ENCODE assay signal across 8 mouse cellular contexts in genomic region chr13:55510332-55510667, GRCm38 (mm10). TPM values are rescaled to one million over a fixed set of nuclear protein-coding genes. Genes with fewer than 3 reads are reported as not detected.
DNase-seq lines count a peak whose midpoint lies in the region; ATAC-seq and TF ChIP-seq lines count a peak whose summit lies in the region.

No protein-coding gene starts in this region.

- H3K9ac ChIP-seq in midbrain, postnatal 0 days (replicated peaks; ENCODE audit: low read length, poor library complexity, severe bottlenecking): no peak overlapping the region
- H3K9ac ChIP-seq in forebrain, embryonic 14.5 days (ENCODE audit: low read length): peak overlapping the region; percentile 17; the same call in 1 of the 2 replicates
- no peak overlapping the region for H3K9ac ChIP-seq in liver, embryonic 13.5 days

- H3K9me3 ChIP-seq in midbrain, embryonic 10.5 days (replicated peaks): no peaks in the 10 kb centered on the region
- no peaks in the 10 kb centered on the region for H3K9me3 ChIP-seq in midbrain, postnatal 0 days (ENCODE audit: low read length)
- no peaks in the 10 kb centered on the region for H3K9me3 ChIP-seq in forebrain, embryonic 14.5 days (replicated peaks; ENCODE audit: control insufficient read depth, low read length)
- no peaks in the 10 kb centered on the region for H3K9me3 ChIP-seq in liver, embryonic 13.5 days (replicated peaks)

- no peak for DNase-seq in midbrain, embryonic 10.5 days (ENCODE audit: low spot score)
- no peak for DNase-seq in midbrain, postnatal 0 days (ENCODE audit: low spot score)
- DNase-seq in forebrain, embryonic 14.5 days (ENCODE audit: low spot score): no peak
- DNase-seq in liver, embryonic 13.5 days: no peak
- no peak for DNase-seq in ovary, adult 18-20 months (ENCODE audit: low spot score)
- DNase-seq in cerebellum, postnatal 36 days: no peak
- DNase-seq in adipocyte (ENCODE audit: low spot score): no peak
- no peak for DNase-seq in urinary bladder, postnatal 25 days (ENCODE audit: low spot score)

- H3K36me3 ChIP-seq in midbrain, embryonic 10.5 days: peaks cover 55% of the 10 kb centered on the region
- peaks cover 38% of the 10 kb centered on the region for H3K36me3 ChIP-seq in midbrain, postnatal 0 days (ENCODE audit: insufficient read depth, low read length)
- H3K36me3 ChIP-seq in forebrain, embryonic 14.5 days (ENCODE audit: control insufficient read depth, insufficient read depth, low read length): peaks cover 42% of the 10 kb centered on the region
- H3K36me3 ChIP-seq in liver, embryonic 13.5 days: peaks cover 41% of the 10 kb centered on the region

- H3K27me3 ChIP-seq in midbrain, embryonic 10.5 days (ENCODE audit: low read depth, poor library complexity, severe bottlenecking): peaks cover 16% of the 10 kb centered on the region
- H3K27me3 ChIP-seq in midbrain, postnatal 0 days (ENCODE audit: insufficient read depth, low read length): no peaks in the 10 kb centered on the region
- H3K27me3 ChIP-seq in forebrain, embryonic 14.5 days (replicated peaks; ENCODE audit: control insufficient read depth, insufficient read depth, low read length): no peaks in the 10 kb centered on the region
- H3K27me3 ChIP-seq in liver, embryonic 13.5 days: peaks cover 16% of the 10 kb centered on the region

- H3K4me3 ChIP-seq in midbrain, embryonic 10.5 days: peak overlapping the region; percentile 84
- H3K4me3 ChIP-seq in midbrain, postnatal 0 days (ENCODE audit: low read depth, low read length): no peak overlapping the region
- no peak overlapping the region for H3K4me3 ChIP-seq in forebrain, embryonic 14.5 days (ENCODE audit: low read depth, low read length)
- H3K4me3 ChIP-seq in liver, embryonic 13.5 days (replicated peaks): no peak overlapping the region

- no peak overlapping the region for H3K4me2 ChIP-seq in midbrain, postnatal 0 days (ENCODE audit: low read depth, low read length, poor library complexity, severe bottlenecking)
- peak overlapping the region; percentile 96; the same call in 1 of the 2 replicates for H3K4me2 ChIP-seq in forebrain, embryonic 14.5 days (ENCODE audit: low read length)
- peak overlapping the region; percentile 97; the same call in 1 of the 2 replicates for H3K4me2 ChIP-seq in liver, embryonic 13.5 days

- ATAC-seq in midbrain, postnatal 0 days (ENCODE audit: low FRiP score): no peak
- ATAC-seq in forebrain, embryonic 14.5 days: no peak
- ATAC-seq in liver, embryonic 13.5 days (ENCODE audit: low read depth): no peak

- peak overlapping the region; percentile 85 for H3K27ac ChIP-seq in midbrain, embryonic 10.5 days (replicated peaks)
- no peak overlapping the region; the same call in 1 of the 2 replicates for H3K27ac ChIP-seq in midbrain, postnatal 0 days (ENCODE audit: low read depth, low read length)
- peak overlapping the region; percentile 86; the same call in 1 of the 2 replicates for H3K27ac ChIP-seq in forebrain, embryonic 14.5 days (ENCODE audit: low read depth, low read length)
- H3K27ac ChIP-seq in liver, embryonic 13.5 days: peak overlapping the region; percentile 82; the same call in 1 of the 2 replicates

- no peak for TF ChIP-seq CTCF in midbrain, postnatal 0 days (IDR thresholded peaks at IDR 0.05)

- WGBS in midbrain, embryonic 10.5 days: 45% methylated on average over 3 of the region's 3 CpGs
- WGBS in midbrain, postnatal 0 days: 31% methylated on average over 3 of the region's 3 CpGs
- 11% methylated on average over 3 of the region's 3 CpGs for WGBS in forebrain, embryonic 14.5 days
- 16% methylated on average over 3 of the region's 3 CpGs for WGBS in liver, embryonic 13.5 days (ENCODE audit: insufficient replicate concordance)

- H3K4me1 ChIP-seq in midbrain, embryonic 10.5 days: peaks cover 48% of the 10 kb centered on the region
- peaks cover 19% of the 10 kb centered on the region for H3K4me1 ChIP-seq in midbrain, postnatal 0 days (ENCODE audit: insufficient read depth, low read length)
- H3K4me1 ChIP-seq in forebrain, embryonic 14.5 days (ENCODE audit: control insufficient read depth, insufficient read depth, low read length): peaks cover 25% of the 10 kb centered on the region
- H3K4me1 ChIP-seq in liver, embryonic 13.5 days (replicated peaks): peaks cover 60% of the 10 kb centered on the region

RNA-seq across cellular contexts. Expression of gene Pdlim7, which starts 3.2 kb away (rescaled TPM):
- polyA plus RNA-seq in midbrain, embryonic 10.5 days (2016; fragmentation: Nextera tagmentation; extraction: Ambion mirVana): 191 and 195 TPM in 2 replicates
- 32.3 and 41.3 TPM in 2 replicates for total RNA-seq in midbrain, postnatal 0 days (2014; rRNA removed)
- polyA plus RNA-seq in midbrain, postnatal 0 days (2015; fragmentation: Nextera tagmentation; extraction: Ambion mirVana): 153 and 171 TPM in 2 replicates
- 124 and 127 TPM in 2 replicates for polyA plus RNA-seq in forebrain, embryonic 14.5 days (2014; fragmentation: Nextera tagmentation; extraction: Ambion mirVana)
- polyA plus RNA-seq in liver, embryonic 13.5 days (2015; fragmentation: Nextera tagmentation; extraction: Ambion mirVana): 27.5 and 28.8 TPM in 2 replicates

RNA-seq across cellular contexts. Expression of gene Dok3, which starts 18.8 kb away (rescaled TPM):
- polyA plus RNA-seq in midbrain, embryonic 10.5 days (2016; fragmentation: Nextera tagmentation; extraction: Ambion mirVana): 3.1 and 3.6 TPM in 2 replicates
- 3.0 and 4.5 TPM in 2 replicates for total RNA-seq in midbrain, postnatal 0 days (2014; rRNA removed)
- polyA plus RNA-seq in midbrain, postnatal 0 days (2015; fragmentation: Nextera tagmentation; extraction: Ambion mirVana): 1.4 and 1.6 TPM in 2 replicates
- polyA plus RNA-seq in forebrain, embryonic 14.5 days (2014; fragmentation: Nextera tagmentation; extraction: Ambion mirVana): 1.4 and 2.9 TPM in 2 replicates
- 3.4 and 3.8 TPM in 2 replicates for polyA plus RNA-seq in liver, embryonic 13.5 days (2015; fragmentation: Nextera tagmentation; extraction: Ambion mirVana)

RNA-seq across cellular contexts. Expression of gene Dbn1, which starts 22.4 kb away (rescaled TPM):
- polyA plus RNA-seq in midbrain, embryonic 10.5 days (2016; fragmentation: Nextera tagmentation; extraction: Ambion mirVana): 381 and 466 TPM in 2 replicates
- total RNA-seq in midbrain, postnatal 0 days (2014; rRNA removed): 498 and 510 TPM in 2 replicates
- polyA plus RNA-seq in midbrain, postnatal 0 days (2015; fragmentation: Nextera tagmentation; extraction: Ambion mirVana): 482 and 484 TPM in 2 replicates
- 396 and 523 TPM in 2 replicates for polyA plus RNA-seq in forebrain, embryonic 14.5 days (2014; fragmentation: Nextera tagmentation; extraction: Ambion mirVana)
- polyA plus RNA-seq in liver, embryonic 13.5 days (2015; fragmentation: Nextera tagmentation; extraction: Ambion mirVana): 11.5 and 12.3 TPM in 2 replicates

RNA-seq across cellular contexts. Expression of gene Ddx41, which starts 26.2 kb away (rescaled TPM):
- 86.3 and 92.0 TPM in 2 replicates for polyA plus RNA-seq in midbrain, embryonic 10.5 days (2016; fragmentation: Nextera tagmentation; extraction: Ambion mirVana)
- total RNA-seq in midbrain, postnatal 0 days (2014; rRNA removed): 51.9 and 58.9 TPM in 2 replicates
- polyA plus RNA-seq in midbrain, postnatal 0 days (2015; fragmentation: Nextera tagmentation; extraction: Ambion mirVana): 45.4 and 49.1 TPM in 2 replicates
- polyA plus RNA-seq in forebrain, embryonic 14.5 days (2014; fragmentation: Nextera tagmentation; extraction: Ambion mirVana): 72.0 and 75.7 TPM in 2 replicates
- 31.7 and 32.8 TPM in 2 replicates for polyA plus RNA-seq in liver, embryonic 13.5 days (2015; fragmentation: Nextera tagmentation; extraction: Ambion mirVana)

RNA-seq across cellular contexts. Expression of gene Prr7, which starts 46.2 kb away (rescaled TPM):
- polyA plus RNA-seq in midbrain, embryonic 10.5 days (2016; fragmentation: Nextera tagmentation; extraction: Ambion mirVana): 0.69 and 0.87 TPM in 2 replicates
- total RNA-seq in midbrain, postnatal 0 days (2014; rRNA removed): 101 and 131 TPM in 2 replicates
- 6.6 and 8.1 TPM in 2 replicates for polyA plus RNA-seq in midbrain, postnatal 0 days (2015; fragmentation: Nextera tagmentation; extraction: Ambion mirVana)
- 6.7 and 7.4 TPM in 2 replicates for polyA plus RNA-seq in forebrain, embryonic 14.5 days (2014; fragmentation: Nextera tagmentation; extraction: Ambion mirVana)
- polyA plus RNA-seq in liver, embryonic 13.5 days (2015; fragmentation: Nextera tagmentation; extraction: Ambion mirVana): not detected in 2 replicates

Comparison
In these comparisons a context has a peak if more than half of its experiments do, and no peak if none do; other contexts are left out.
1. RNA of gene Dbn1, which starts 22.4 kb away (polyA plus RNA-seq): 482 to 484 TPM in midbrain, postnatal 0 days, 396 to 523 TPM in forebrain, embryonic 14.5 days and 381 to 466 TPM in midbrain, embryonic 10.5 days; 11.5 to 12.3 TPM in liver, embryonic 13.5 days; every median in the first group is over 10 times any median in the second.